Mouse (Mus musculus) neural tube, embryonic 15.5 days (tissue): ENCODE results near the gene Ankrd7. TPM values are rescaled to one million over a fixed set of nuclear protein-coding genes. Genes with fewer than 3 reads are reported as not detected.
"Not testable (repeated sequence)": the region's sequence is repeated elsewhere in the genome, so short reads cannot be mapped to it uniquely, and the experiment has no call there.

Source experiments
- ATAC-seq: fragments of 200-750 bp; cut with Nextera tagmentation; 2 replicates; pipeline ENCODE4 v1.8.0; 2017; ENCODE audit warnings: mild to moderate bottlenecking, moderate TSS enrichment, moderate library complexity; ENCODE audit not compliant: low FRiP score
- H3K27ac ChIP-seq: fragments of 300-500 bp; sonication (generic); replicated peaks from 2 replicates; pipeline ENCODE4 v1.5.1; 2015; ENCODE audit warnings: mild to moderate bottlenecking, inconsistent platforms
- H3K27me3 ChIP-seq: fragments of 300-500 bp; sonication (generic); replicated peaks from 2 replicates; pipeline ENCODE4 v1.6.1; 2015; ENCODE audit warnings: inconsistent platforms
- H3K36me3 ChIP-seq: fragments of 300-500 bp; sonication (generic); 2 replicates; pipeline ENCODE4 v1.6.1; 2015; ENCODE audit warnings: inconsistent platforms
- H3K4me1 ChIP-seq: fragments of 300-500 bp; sonication (generic); 2 replicates; pipeline ENCODE4 v1.6.1; 2015; ENCODE audit warnings: inconsistent platforms
- H3K4me2 ChIP-seq: fragments of 300-500 bp; sonication (generic); 2 replicates; pipeline ENCODE4 v1.6.1; 2015; ENCODE audit warnings: inconsistent platforms, mild to moderate bottlenecking, moderate library complexity
- H3K4me3 ChIP-seq: fragments of 300-500 bp; sonication (generic); replicated peaks from 2 replicates; pipeline ENCODE4 v1.5.1; 2015; ENCODE audit warnings: mild to moderate bottlenecking, inconsistent platforms
- H3K9ac ChIP-seq: fragments of 300-500 bp; sonication (generic); replicated peaks from 2 replicates; pipeline ENCODE4 v1.6.1; 2015; ENCODE audit warnings: mild to moderate bottlenecking, inconsistent platforms
- H3K9me3 ChIP-seq: fragments of 300-500 bp; sonication (generic); replicated peaks from 2 replicates; pipeline ENCODE4 v1.6.1; 2016; ENCODE audit warnings: inconsistent platforms
- WGBS: fragments of 180-500 bp; shearing (Covaris S2); methylation state at CpG from one replicate; pipeline ENCODE4 v1.1.7; 2015; ENCODE audit warnings: mixed read lengths; 5-methylcytosine and 5-hydroxymethylcytosine counted together
- polyA plus RNA-seq: library from polyadenylated mRNA; unstranded; fragments of >200 nt; fragmentation: Nextera tagmentation; extraction: Ambion mirVana; gene quantifications from 2 replicates; pipeline ENCODE4 v1.2.1, GENCODE M21; 2015

Gene Ankrd7
- not detected in 2 replicates for polyA plus RNA-seq

GRCm38 (mm10) chr6:18866018-18866417, at the start of gene Ankrd7:
Ankrd7 (plus strand) TSS chr6:18866318.
- Histone ChIP-seq H3K9me3 (no peaks in the 10 kb centered on the region), H3K27ac (no peak within 1 kb of the TSS), H3K9ac (no peak within 1 kb of the TSS), H3K27me3 (no peaks in the 10 kb centered on the region), H3K4me3 (no peak within 1 kb of the TSS), H3K36me3 (no peaks in the 10 kb centered on the region), H3K4me2 (no peak within 1 kb of the TSS), H3K4me1 (no peaks in the 10 kb centered on the region)
- 86% methylated on average over 8 of the region's 8 CpGs for WGBS
- ATAC-seq = no peak

- H3K4me1 ChIP-seq = no peaks in the 10 kb centered on the region
- H3K4me2 ChIP-seq = no peak overlapping the region
- H3K4me3 ChIP-seq = no peak overlapping the region
- H3K9me3 ChIP-seq = no peaks in the 10 kb centered on the region
- H3K9ac ChIP-seq = no peak overlapping the region
- WGBS = 18% methylated on average over 4 of the region's 4 CpGs
- ATAC-seq = peak; percentile 35; the same call in 1 of the 2 replicates
- no peak overlapping the region for H3K27ac ChIP-seq
- H3K27me3 ChIP-seq = no peaks in the 10 kb centered on the region
- no peaks in the 10 kb centered on the region for H3K36me3 ChIP-seq
Observed at GRCm38 (mm10) chr6:18819343-18819742, 46.8 kb upstream of the Ankrd7 start.

- Histone ChIP-seq H3K9me3 (no peaks in the 10 kb centered on the region), H3K27ac (no peak overlapping the region), H3K4me3 (no peak overlapping the region), H3K9ac (no peak overlapping the region), H3K27me3 (no peaks in the 10 kb centered on the region), H3K4me2 (no peak overlapping the region), H3K4me1 (no peaks in the 10 kb centered on the region), H3K36me3 (no peaks in the 10 kb centered on the region)
- ATAC-seq = no peak
- WGBS = 72% methylated on average over 4 of the region's 4 CpGs
Observed at GRCm38 (mm10) chr6:18820246-18820645, 45.9 kb upstream of the Ankrd7 start.

- no peak overlapping the region for H3K4me2 ChIP-seq
- H3K36me3 ChIP-seq = no peaks in the 10 kb centered on the region
- no peaks in the 10 kb centered on the region for H3K9me3 ChIP-seq
- H3K9ac ChIP-seq = no peak overlapping the region
- WGBS = 58% methylated on average over 1 of the region's 1 CpGs
- ATAC-seq = no peak
- H3K4me3 ChIP-seq = no peak overlapping the region
- H3K27me3 ChIP-seq = no peaks in the 10 kb centered on the region
- no peak overlapping the region for H3K27ac ChIP-seq
- no peaks in the 10 kb centered on the region for H3K4me1 ChIP-seq
Observed at GRCm38 (mm10) chr6:18822812-18823211, 43.3 kb upstream of the Ankrd7 start.

GRCm38 (mm10) chr6:18832958-18833357, 33.2 kb upstream of the Ankrd7 start:
- 84% methylated on average over 1 of the region's 1 CpGs for WGBS
- Histone ChIP-seq H3K4me1 (no peaks in the 10 kb centered on the region), H3K4me2 (no peak overlapping the region), H3K27ac (no peak overlapping the region), H3K27me3 (no peaks in the 10 kb centered on the region), H3K9me3 (no peaks in the 10 kb centered on the region), H3K4me3 (no peak overlapping the region), H3K9ac (no peak overlapping the region), H3K36me3 (no peaks in the 10 kb centered on the region)
- ATAC-seq = no peak

GRCm38 (mm10) chr6:18844529-18844928, 21.6 kb upstream of the Ankrd7 start:
- H3K4me2 ChIP-seq, H3K36me3 ChIP-seq, H3K9me3 ChIP-seq, H3K27me3 ChIP-seq, H3K4me1 ChIP-seq, H3K9ac ChIP-seq, H3K4me3 ChIP-seq, H3K27ac ChIP-seq, ATAC-seq: not testable (repeated sequence)
- 81% methylated on average over 6 of the region's 11 CpGs for WGBS

GRCm38 (mm10) chr6:18845571-18845970, 20.5 kb upstream of the Ankrd7 start:
- WGBS = 45% methylated on average over 6 of the region's 7 CpGs
- H3K4me2 ChIP-seq = not testable (repeated sequence)

GRCm38 (mm10) chr6:18848051-18848701, 17.9 kb upstream of the Ankrd7 start, which contains the start of gene Lsm8:
Lsm8 (plus strand) TSS chr6:18848579.
- Histone ChIP-seq H3K9me3 (no peaks in the 10 kb centered on the region), H3K9ac (peak within 1 kb of the TSS; percentile 91)
- WGBS = 3% methylated on average over 37 of the region's 37 CpGs

More at GRCm38 (mm10) chr6:18845571-18845970, 20.5 kb upstream of the Ankrd7 start:
- H3K27ac ChIP-seq, H3K36me3 ChIP-seq, H3K9ac ChIP-seq, H3K27me3 ChIP-seq, H3K4me3 ChIP-seq, ATAC-seq, H3K9me3 ChIP-seq: not testable (repeated sequence)
- peaks cover 12% of the 10 kb centered on the region for H3K4me1 ChIP-seq

GRCm38 (mm10) chr6:18848702-18849061, 17.4 kb upstream of the Ankrd7 start:
- Histone ChIP-seq H3K36me3 (peaks cover 8% of the 10 kb centered on the region; the same call in 1 of the 2 replicates), H3K27ac (peak overlapping the region; percentile 93), H3K4me3 (peak overlapping the region; percentile 92), H3K4me1 (peaks cover 12% of the 10 kb centered on the region), H3K9ac (peak overlapping the region; percentile 91), H3K27me3 (no peaks in the 10 kb centered on the region), H3K9me3 (no peaks in the 10 kb centered on the region), H3K4me2 (peak overlapping the region; percentile 58)
- ATAC-seq = peak; percentile 83
- under 1% methylated on average over 28 of the region's 28 CpGs for WGBS

More at GRCm38 (mm10) chr6:18848051-18848701, 17.9 kb upstream of the Ankrd7 start, which contains the start of gene Lsm8:
- Histone ChIP-seq H3K4me1 (peaks cover 12% of the 10 kb centered on the region), H3K4me3 (peak within 1 kb of the TSS; percentile 92), H3K27me3 (no peaks in the 10 kb centered on the region), H3K27ac (peak within 1 kb of the TSS; percentile 93), H3K4me2 (peak within 1 kb of the TSS; percentile 58), H3K36me3 (peaks cover 7% of the 10 kb centered on the region; the same call in 1 of the 2 replicates)
- ATAC-seq = peak; percentile 100

- Histone ChIP-seq H3K36me3 (peaks cover 31% of the 10 kb centered on the region), H3K27ac (no peak overlapping the region), H3K4me1 (peaks cover under 1% of the 10 kb centered on the region; the same call in 1 of the 2 replicates), H3K9ac (no peak overlapping the region), H3K4me3 (no peak overlapping the region), H3K4me2 (no peak overlapping the region), H3K27me3 (no peaks in the 10 kb centered on the region), H3K9me3 (no peaks in the 10 kb centered on the region)
- ATAC-seq = no peak
Observed at GRCm38 (mm10) chr6:18855323-18855722, 10.8 kb upstream of the Ankrd7 start.

- no peaks in the 10 kb centered on the region for H3K27me3 ChIP-seq
- ATAC-seq = no peak
- 96% methylated on average over 3 of the region's 3 CpGs for WGBS
- H3K9me3 ChIP-seq = no peaks in the 10 kb centered on the region
- H3K4me2 ChIP-seq = no peak overlapping the region
- no peak overlapping the region for H3K4me3 ChIP-seq
- no peak overlapping the region for H3K9ac ChIP-seq
- no peak overlapping the region for H3K27ac ChIP-seq
- H3K36me3 ChIP-seq = peaks cover 31% of the 10 kb centered on the region
- no peaks in the 10 kb centered on the region for H3K4me1 ChIP-seq
Observed at GRCm38 (mm10) chr6:18856487-18857078, 9.5 kb upstream of the Ankrd7 start.

GRCm38 (mm10) chr6:18889030-18889429, 22.9 kb downstream of the Ankrd7 start:
- Histone ChIP-seq H3K4me2 (no peak overlapping the region), H3K4me3 (no peak overlapping the region), H3K9ac (no peak overlapping the region), H3K9me3 (no peaks in the 10 kb centered on the region), H3K27ac (no peak overlapping the region), H3K36me3 (no peaks in the 10 kb centered on the region), H3K27me3 (no peaks in the 10 kb centered on the region), H3K4me1 (no peaks in the 10 kb centered on the region)
- WGBS = 58% methylated on average over 2 of the region's 2 CpGs
- no peak; the same call in 1 of the 2 replicates for ATAC-seq
